Mouse (Mus musculus) kidney, postnatal 36 days (tissue): ENCODE results near the gene Plekhm1.
"Not testable (repeated sequence)": the region's sequence is repeated elsewhere in the genome, so short reads cannot be mapped to it uniquely, and the experiment has no call there.

Source experiments
- DNase-seq, 2 experiments: peaks; one replicate each; pipeline ENCODE4 v3.0.0; 2021 to 2022; ENCODE audit warnings: mixed read lengths in 2 of 2

The Plekhm1 gene

GRCm38 (mm10) chr11:103339414-103340119 is 72.9 kb downstream of the Plekhm1 start:
- DNase-seq, result peak; percentile 87 to 92

- peak; percentile 63 to 77 for DNase-seq
Measured at GRCm38 (mm10) chr11:103338671-103339070, 73.8 kb downstream of the Plekhm1 start.

- DNase-seq, result no peak
Measured at GRCm38 (mm10) chr11:103338119-103338518, 74.4 kb downstream of the Plekhm1 start.

GRCm38 (mm10) chr11:103337180-103337579 is 75.3 kb downstream of the Plekhm1 start:
- DNase-seq, result no peak

GRCm38 (mm10) chr11:103335561-103335960 is 76.9 kb downstream of the Plekhm1 start:
- DNase-seq, result peak; percentile 79 to 85

- DNase-seq, result peak; percentile 52 to 71
Measured at GRCm38 (mm10) chr11:103334925-103335324, 77.6 kb downstream of the Plekhm1 start.

- peak; percentile 41 to 77 for DNase-seq
Measured at GRCm38 (mm10) chr11:103333719-103334398, 78.6 kb downstream of the Plekhm1 start.

- DNase-seq, result no peak
Measured at GRCm38 (mm10) chr11:103332890-103333651, 79.4 kb downstream of the Plekhm1 start.

GRCm38 (mm10) chr11:103332186-103332889 is 80.1 kb downstream of the Plekhm1 start:
- peak; percentile 83 to 90 for DNase-seq

- no peak for DNase-seq
Measured at GRCm38 (mm10) chr11:103331502-103332185, 80.8 kb downstream of the Plekhm1 start.

- no peak for DNase-seq
Measured at GRCm38 (mm10) chr11:103330651-103331319, 81.7 kb downstream of the Plekhm1 start.

GRCm38 (mm10) chr11:103326950-103327349 is 85.5 kb downstream of the Plekhm1 start:
- DNase-seq, result peak; percentile 64 to 90

- peak; percentile 73 to 89 for DNase-seq
Measured at GRCm38 (mm10) chr11:103325172-103325571, 87.3 kb downstream of the Plekhm1 start.

- DNase-seq, result no peak
Measured at GRCm38 (mm10) chr11:103324723-103325122, 87.8 kb downstream of the Plekhm1 start.

GRCm38 (mm10) chr11:103322832-103323231 is 89.7 kb downstream of the Plekhm1 start:
- DNase-seq, result not testable (repeated sequence)

- DNase-seq, result no peak
Measured at GRCm38 (mm10) chr11:103320646-103321045, 91.8 kb downstream of the Plekhm1 start.

GRCm38 (mm10) chr11:103320196-103320595 is 92.3 kb downstream of the Plekhm1 start:
- no peak for DNase-seq

GRCm38 (mm10) chr11:103318042-103318441 is 94.4 kb downstream of the Plekhm1 start:
- DNase-seq, result no peak

- DNase-seq, result no peak
Measured at GRCm38 (mm10) chr11:103315379-103315778, 97.1 kb downstream of the Plekhm1 start.

- peak; percentile 55 to 69 for DNase-seq
Measured at GRCm38 (mm10) chr11:103314736-103315374, 97.6 kb downstream of the Plekhm1 start.
